12 mouse cellular contexts compared by ENCODE assay signal in the genomic region with DNA sequence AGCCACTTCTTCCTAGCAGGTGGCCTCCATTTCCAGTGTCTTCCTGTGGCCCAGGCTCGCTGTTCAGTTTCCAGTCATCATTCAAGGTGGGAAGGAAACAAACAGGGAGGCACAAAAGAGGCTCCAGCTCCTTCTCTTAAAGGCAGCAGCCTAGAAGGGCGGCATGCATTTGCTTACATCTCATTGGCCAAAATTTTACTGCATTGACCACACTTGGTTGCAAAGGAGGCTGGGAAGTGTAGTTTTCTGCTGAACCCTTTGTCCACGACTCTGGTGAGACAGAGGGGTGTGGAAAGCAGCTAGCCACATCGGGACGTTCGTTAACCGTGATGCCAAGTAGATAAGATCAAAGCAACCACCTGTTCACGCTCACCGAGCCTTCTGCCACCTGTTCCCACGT.
DNase-seq lines count a peak whose midpoint lies in the region; ATAC-seq and TF ChIP-seq lines count a peak whose summit lies in the region.
"Had no signal": no experiment of that assay in that cellular context is flagged by ENCODE, and none has a peak within 500 bp of the region (broad histone marks: within the 10 kb centered on the region; RNA-seq: fewer than 3 reads in every experiment).

No protein-coding gene starts in this region.

- no peak overlapping the region for H3K27ac ChIP-seq in forebrain, embryonic 13.5 days
- no peak overlapping the region for H3K27ac ChIP-seq in midbrain, embryonic 11.5 days (ENCODE audit: low read depth, low read length)
- no peak overlapping the region for H3K27ac ChIP-seq in cerebellum, adult 2 months (ENCODE audit: insufficient read depth, low read length)
- H3K27ac ChIP-seq: embryonic facial prominence, embryonic 15.5 days; kidney, postnatal 0 days; liver, embryonic 14.5 days had no signal

- DNase-seq in thymus, postnatal 0 days (ENCODE audit: low spot score) = peak; percentile 47
- DNase-seq in thymus, postnatal 4 days = no peak
- DNase-seq in midbrain, embryonic 11.5 days (ENCODE audit: low spot score, missing footprints) = no peak
- no peak for DNase-seq in right cerebral cortex, postnatal 36 days (ENCODE audit: low spot score in 2 of 2)
- DNase-seq in cerebellum, adult 2 months = no peak
- no peak for DNase-seq in gastrocnemius, postnatal 36 days
- DNase-seq: cerebellum, adult 11 months; heart, postnatal 4 days had no signal

- intact Hi-C loops in gastrocnemius, postnatal 36 days (cut with DNase I) = no loop called here

- H3K9me3 ChIP-seq in forebrain, embryonic 13.5 days (replicated peaks) = no peaks in the 10 kb centered on the region
- no peaks in the 10 kb centered on the region for H3K9me3 ChIP-seq in midbrain, embryonic 11.5 days (ENCODE audit: control insufficient read depth, low read length)
- H3K9me3 ChIP-seq: embryonic facial prominence, embryonic 15.5 days had no signal

- TF ChIP-seq CTCF in cerebellum, adult 2 months (IDR thresholded peaks at IDR 0.05; ENCODE audit: borderline replicate concordance, insufficient read depth, low read depth, low read length) = no peak

- 33% methylated on average over 10 of the region's 10 CpGs for WGBS in forebrain, embryonic 13.5 days
- 43% methylated on average over 10 of the region's 10 CpGs for WGBS in midbrain, embryonic 11.5 days
- WGBS in cerebellum, adult 2 months = 57% methylated on average over 10 of the region's 10 CpGs

- peaks cover 12% of the 10 kb centered on the region; the same call in 1 of the 2 replicates for H3K4me1 ChIP-seq in forebrain, embryonic 13.5 days
- H3K4me1 ChIP-seq in midbrain, embryonic 11.5 days (ENCODE audit: control insufficient read depth, insufficient read depth, low read length) = no peaks in the 10 kb centered on the region
- H3K4me1 ChIP-seq in cerebellum, adult 2 months (ENCODE audit: control insufficient read depth, insufficient read depth, low read length) = peaks cover 5% of the 10 kb centered on the region
- H3K4me1 ChIP-seq: embryonic facial prominence, embryonic 15.5 days had no signal

- TF ChIP-seq POLR2A in cerebellum, adult 2 months (IDR thresholded peaks at IDR 0.05; ENCODE audit: borderline replicate concordance, insufficient read depth, low read length) = no peak

- H3K27me3 ChIP-seq in forebrain, embryonic 13.5 days = no peaks in the 10 kb centered on the region
- no peaks in the 10 kb centered on the region; the same call in 1 of the 2 replicates for H3K27me3 ChIP-seq in midbrain, embryonic 11.5 days (ENCODE audit: control insufficient read depth, insufficient read depth, low read length)
- H3K27me3 ChIP-seq in cerebellum, adult 2 months (ENCODE audit: control insufficient read depth, insufficient read depth, low read length) = no peaks in the 10 kb centered on the region
- H3K27me3 ChIP-seq: embryonic facial prominence, embryonic 15.5 days had no signal

- peak; percentile 69; the same call in 1 of the 2 replicates for ATAC-seq in forebrain, embryonic 13.5 days
- ATAC-seq in midbrain, embryonic 11.5 days (ENCODE audit: low FRiP score) = peak; percentile 38; the same call in 1 of the 2 replicates

- no peak overlapping the region for H3K4me2 ChIP-seq in forebrain, embryonic 13.5 days
- H3K4me2 ChIP-seq in midbrain, embryonic 11.5 days = no peak overlapping the region
- H3K4me2 ChIP-seq: embryonic facial prominence, embryonic 15.5 days had no signal

- no peak overlapping the region for H3K9ac ChIP-seq in forebrain, embryonic 13.5 days
- no peak overlapping the region for H3K9ac ChIP-seq in midbrain, embryonic 11.5 days (ENCODE audit: low read length)
- H3K9ac ChIP-seq: embryonic facial prominence, embryonic 15.5 days; liver, embryonic 14.5 days had no signal

- H3K36me3 ChIP-seq in forebrain, embryonic 13.5 days (ENCODE audit: poor library complexity, severe bottlenecking) = no peaks in the 10 kb centered on the region
- no peaks in the 10 kb centered on the region for H3K36me3 ChIP-seq in midbrain, embryonic 11.5 days (ENCODE audit: control insufficient read depth, insufficient read depth, low read length)
- H3K36me3 ChIP-seq: embryonic facial prominence, embryonic 15.5 days had no signal

- no peak overlapping the region for H3K4me3 ChIP-seq in forebrain, embryonic 13.5 days
- no peak overlapping the region for H3K4me3 ChIP-seq in midbrain, embryonic 11.5 days (ENCODE audit: low read depth, low read length)
- no peak overlapping the region for H3K4me3 ChIP-seq in cerebellum, adult 2 months (replicated peaks; ENCODE audit: insufficient read depth, low read depth, low read length)
- H3K4me3 ChIP-seq: embryonic facial prominence, embryonic 15.5 days had no signal
